Mouse (Mus musculus) bone marrow, adult 2 months (tissue): ENCODE data around the gene Sfpq.

Experiments used
- CTCF ChIP-seq: fragments of 200-500 bp; IDR thresholded peaks from 2 replicates; pipeline ENCODE4 v1.5.1; 2011; ENCODE audit warnings: low read length, control low read depth; ENCODE audit not compliant: control insufficient read depth, insufficient read depth
- POLR2A ChIP-seq: fragments of 200-500 bp; IDR thresholded peaks from 2 replicates; pipeline ENCODE4 v1.6.1; 2011; ENCODE audit warnings: low read depth, mild to moderate bottlenecking, control low read depth, low read length, borderline replicate concordance; ENCODE audit not compliant: control insufficient read depth

DNA sequence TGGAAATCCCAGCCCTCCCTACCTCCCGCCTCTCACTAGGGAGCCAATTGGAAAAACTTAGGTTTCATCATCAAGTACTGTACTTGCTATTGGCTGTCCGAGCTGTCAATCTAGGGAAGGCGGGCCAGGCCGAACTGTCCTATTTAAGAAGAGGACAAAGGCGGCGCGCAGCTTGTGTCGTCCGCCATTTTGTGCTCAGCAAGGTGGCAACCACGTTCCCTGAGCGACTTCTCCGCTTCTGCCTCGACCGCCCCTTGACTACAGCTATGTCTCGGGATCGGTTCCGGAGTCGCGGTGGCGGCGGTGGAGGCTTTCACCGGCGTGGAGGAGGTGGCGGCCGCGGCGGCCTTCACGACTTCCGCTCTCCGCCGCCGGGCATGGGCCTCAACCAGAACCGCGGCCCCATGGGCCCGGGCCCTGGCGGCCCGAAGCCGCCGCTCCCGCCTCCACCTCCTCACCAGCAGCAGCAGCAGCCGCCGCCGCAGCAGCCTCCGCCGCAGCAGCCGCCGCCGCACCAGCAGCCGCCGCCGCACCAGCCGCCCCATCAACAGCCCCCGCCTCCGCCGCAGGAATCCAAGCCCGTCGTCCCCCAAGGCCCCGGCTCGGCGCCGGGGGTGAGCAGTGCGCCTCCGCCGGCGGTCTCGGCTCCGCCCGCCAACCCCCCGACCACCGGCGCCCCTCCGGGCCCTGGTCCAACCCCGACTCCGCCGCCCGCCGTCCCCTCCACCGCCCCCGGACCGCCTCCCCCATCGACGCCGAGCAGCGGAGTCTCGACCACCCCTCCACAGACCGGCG is at the start of gene Sfpq:
- no peak for TF ChIP-seq CTCF
- peak; percentile 98 for TF ChIP-seq POLR2A
